Mouse (Mus musculus) induced T-regulatory cell, adult 2 months (primary cell): ENCODE data around the gene Gm49661.

Experiments used
- DNase-seq: peaks from one replicate; pipeline ENCODE4 v3.0.0-alpha.2; 2012; ENCODE audit warnings: low read depth

Gene Gm49661

GRCm38 (mm10) chr8:84984294-84985048 is 15.2 kb upstream of the Gm49661 start:
- DNase-seq, result peak; percentile 84

GRCm38 (mm10) chr8:84982499-84983011 is 13.3 kb upstream of the Gm49661 start:
- DNase-seq, result peak; percentile 83

GRCm38 (mm10) chr8:84981644-84982498 is 12.6 kb upstream of the Gm49661 start:
- DNase-seq, result peak; percentile 67

GRCm38 (mm10) chr8:84980622-84981358 is 11.6 kb upstream of the Gm49661 start:
- peak; percentile 86 for DNase-seq

GRCm38 (mm10) chr8:84979599-84980421 is 10.6 kb upstream of the Gm49661 start:
- peak; percentile 98 for DNase-seq

- peak; percentile 98 for DNase-seq
Observed at GRCm38 (mm10) chr8:84978248-84978940, 9.2 kb upstream of the Gm49661 start, which contains the start of gene Junb. Junb (minus strand) TSS chr8:84978718.

- peak; percentile 88 for DNase-seq
Observed at GRCm38 (mm10) chr8:84977435-84978247, 8.4 kb upstream of the Gm49661 start.

- no peak for DNase-seq
Observed at GRCm38 (mm10) chr8:84976763-84977434, 7.7 kb upstream of the Gm49661 start.

- peak; percentile 98 for DNase-seq
Observed at GRCm38 (mm10) chr8:84976031-84976762, 7.0 kb upstream of the Gm49661 start.

GRCm38 (mm10) chr8:84975434-84975833 is 6.2 kb upstream of the Gm49661 start:
- peak; percentile 92 for DNase-seq

GRCm38 (mm10) chr8:84974543-84975142 is 5.4 kb upstream of the Gm49661 start:
- DNase-seq, result peak; percentile 87

GRCm38 (mm10) chr8:84973803-84974542 is 4.7 kb upstream of the Gm49661 start:
- DNase-seq, result peak; percentile 86

GRCm38 (mm10) chr8:84973079-84973478 is 3.8 kb upstream of the Gm49661 start:
- DNase-seq, result no peak

- no peak for DNase-seq
Observed at GRCm38 (mm10) chr8:84970913-84971312, 1.7 kb upstream of the Gm49661 start.

- no peak for DNase-seq
Observed at GRCm38 (mm10) chr8:84970135-84970790, 1.0 kb upstream of the Gm49661 start.

- DNase-seq, result no peak
Observed at GRCm38 (mm10) chr8:84968650-84969049, 583 bp downstream of the Gm49661 start.
